Mouse (Mus musculus) ES-E14 (cell line): ENCODE measurements around the gene Avil.

Source experiments
- HCFC1 ChIP-seq: IDR thresholded peaks from 2 replicates; pipeline ENCODE4 v1.6.1; 2012; ENCODE audit warnings: low read length, inconsistent platforms, borderline replicate concordance; ENCODE audit not compliant: insufficient read depth
- ZNF384 ChIP-seq: IDR thresholded peaks from 2 replicates; pipeline ENCODE4 v1.6.1; 2012; ENCODE audit warnings: low read depth, low read length, inconsistent platforms

DNA sequence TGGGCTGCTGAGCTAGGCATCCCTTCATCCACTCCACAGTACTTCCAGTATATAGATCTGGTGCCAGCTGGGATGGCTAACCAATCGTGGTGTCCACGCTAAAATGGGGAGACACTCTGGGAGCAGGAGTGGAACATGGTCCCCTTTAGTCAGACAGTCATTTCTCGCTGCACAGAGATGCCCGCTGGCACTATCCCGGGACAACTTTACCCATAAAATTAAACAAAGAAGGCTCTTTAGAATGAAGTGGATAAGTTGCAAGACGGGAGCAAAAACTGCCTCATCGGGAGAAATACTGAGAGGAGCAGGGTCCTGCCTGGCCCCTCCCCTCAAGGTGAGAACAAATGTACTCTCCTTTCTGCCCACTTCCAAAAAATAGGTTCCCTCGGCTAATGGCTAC, 58.2 kb downstream of the Avil start:
- TF ChIP-seq HCFC1 (no peak), ZNF384 (no peak)
